Mouse (Mus musculus) CD4-positive naive resting alpha-beta T cell, adult 76 days (primary cell): ENCODE measurements around the gene Rhox4a. TPM values are rescaled to one million over a fixed set of nuclear protein-coding genes. Genes with fewer than 3 reads are reported as not detected.

Experiments used
- total RNA-seq: library from RNA; stranded (reverse); gene quantifications from one replicate; pipeline ENCODE4 v1.2.4, GENCODE M21; 2023

Gene Rhox4a
- not detected for total RNA-seq

DNA sequence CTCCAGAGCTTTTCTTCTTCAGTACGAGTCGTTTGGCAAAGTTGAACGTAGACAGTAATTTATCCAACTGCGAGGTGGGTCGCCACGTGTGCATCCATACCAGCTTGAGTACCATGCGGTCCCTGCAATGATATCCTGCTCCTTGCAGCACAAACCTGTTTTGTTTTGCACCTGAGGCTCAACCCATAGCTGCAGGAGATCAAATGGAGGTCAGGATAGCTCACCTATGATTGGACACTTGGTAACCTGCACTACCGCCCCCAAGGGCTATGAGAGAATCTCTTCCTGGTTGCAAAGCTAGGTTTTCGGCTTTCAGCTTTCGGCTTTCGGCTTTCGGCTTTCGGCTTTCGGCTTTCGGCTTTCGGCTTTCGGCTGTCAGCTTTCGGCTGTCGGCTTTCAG is at the start of gene Rhox4a:
TSS of gene Rhox4a (plus strand) at position 301 of the 400 bp plus-strand sequence.

DNA sequence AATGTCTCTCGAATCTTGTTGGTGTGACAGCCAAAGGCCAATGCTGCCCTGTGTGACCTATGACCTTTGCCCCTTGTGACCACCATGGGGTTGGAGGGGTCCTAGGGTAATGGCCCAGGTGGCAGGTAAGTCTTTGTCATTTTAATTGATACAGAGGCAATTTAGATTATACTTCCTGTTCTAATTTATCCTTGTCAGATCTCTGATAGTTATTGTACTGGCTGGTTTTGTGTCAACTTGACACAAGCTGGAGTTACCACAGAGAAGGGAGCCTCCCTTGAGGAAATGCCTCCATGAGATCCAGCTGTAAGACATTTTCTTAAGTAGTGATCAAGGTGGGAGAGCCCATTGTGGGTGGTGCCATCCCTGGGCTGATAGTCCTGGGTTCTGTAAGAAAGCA is 43.0 kb upstream of the Rhox4a start, which contains the start of gene Rhox1:
TSS of gene Rhox1 (minus strand) at position 101 of the 400 bp plus-strand sequence.

DNA sequence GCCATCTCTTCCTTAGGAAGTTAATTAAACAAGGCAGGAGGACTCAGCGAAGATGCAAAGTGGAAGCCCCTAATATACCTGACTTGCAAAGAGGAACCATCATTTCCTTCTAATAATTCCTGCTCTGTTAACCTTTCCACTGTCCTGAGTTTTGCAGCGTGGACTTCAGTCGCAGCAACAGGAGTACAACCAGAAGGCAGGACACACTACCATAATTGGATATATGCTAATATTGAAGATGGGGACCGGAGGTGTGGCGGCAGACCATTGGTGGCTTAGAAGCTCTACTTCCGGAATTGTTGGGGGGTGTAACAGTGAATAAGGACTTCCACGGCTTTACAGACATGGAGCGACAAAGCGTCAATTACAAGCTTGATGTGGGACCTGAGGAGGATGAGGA is 20.5 kb upstream of the Rhox4a start, which contains the start of gene Rhox2a:
TSS of gene Rhox2a (plus strand) at position 301 of the 400 bp plus-strand sequence.

DNA sequence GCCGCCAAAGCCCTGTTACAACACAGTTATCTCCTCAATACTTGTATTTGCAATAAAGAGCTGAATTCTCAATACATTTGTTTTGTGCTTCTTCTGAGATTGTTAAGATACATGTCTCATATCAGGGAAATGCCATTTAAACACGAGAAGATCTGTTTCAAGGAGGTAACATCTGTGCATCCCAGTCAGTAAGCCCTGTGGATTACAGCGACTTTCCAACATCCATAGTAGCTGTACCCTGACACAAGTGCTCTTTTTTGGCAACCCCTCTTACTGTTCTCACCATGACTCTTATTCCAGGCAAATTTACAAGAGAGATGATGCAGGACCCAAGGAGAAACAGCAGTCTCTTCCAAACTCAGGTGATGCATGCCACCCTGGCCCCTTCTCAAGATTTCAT is 15.5 kb upstream of the Rhox4a start, which contains the start of gene Rhox3a:
TSS of gene Rhox3a (plus strand) at position 301 of the 400 bp plus-strand sequence.

Other genes with a start within 250 kb of the Rhox4a start
- not detected for gene Sowahd, start 216.5 kb upstream of the Rhox4a start, total RNA-seq
- gene Rpl39, start 179.9 kb upstream of the Rhox4a start, total RNA-seq, result 1,596 TPM
- gene Upf3b, start 155.0 kb upstream of the Rhox4a start, total RNA-seq, result 27.6 TPM
- 20.8 TPM for gene Nkap, start 138.5 kb upstream of the Rhox4a start, total RNA-seq
- gene Akap14, start 96.5 kb upstream of the Rhox4a start, total RNA-seq, result not detected
- 72.5 TPM for gene Ndufa1, start 74.2 kb upstream of the Rhox4a start, total RNA-seq
- 2.5 TPM for gene Rnf113a1, start 74.1 kb upstream of the Rhox4a start, total RNA-seq
- gene Gm9, start 54.3 kb upstream of the Rhox4a start, total RNA-seq, result not detected
- not detected for gene Rhox1, start 43.1 kb upstream of the Rhox4a start, total RNA-seq
- not detected for gene Rhox2a, start 20.4 kb upstream of the Rhox4a start, total RNA-seq
- not detected for gene Rhox3a, start 15.4 kb upstream of the Rhox4a start, total RNA-seq
- gene Rhox3a2, start 114.7 kb downstream of the Rhox4a start, total RNA-seq, result not detected
- gene Rhox4a2, start 125.5 kb downstream of the Rhox4a start, total RNA-seq, result not detected
- gene Rhox2b, start 146.7 kb downstream of the Rhox4a start, total RNA-seq, result not detected
- gene Rhox4b, start 167.2 kb downstream of the Rhox4a start, total RNA-seq, result not detected
- gene Rhox2c, start 188.3 kb downstream of the Rhox4a start, total RNA-seq, result not detected
- not detected for gene Rhox3c, start 193.2 kb downstream of the Rhox4a start, total RNA-seq
- not detected for gene Rhox4c, start 215.0 kb downstream of the Rhox4a start, total RNA-seq
- not detected for gene Rhox2d, start 228.1 kb downstream of the Rhox4a start, total RNA-seq
- gene Rhox4d, start 249.0 kb downstream of the Rhox4a start, total RNA-seq, result not detected